Mouse (Mus musculus) CH12.LX (cell line): ENCODE measurements around the gene Luc7l. TPM values are rescaled to one million over a fixed set of nuclear protein-coding genes. Genes with fewer than 3 reads are reported as not detected.
A peak's percentile ranks its signal among the peaks of the same experiment; 100 is the strongest.
"Not testable (repeated sequence)": the region's sequence is repeated elsewhere in the genome, so short reads cannot be mapped to it uniquely, and the experiment has no call there.

Experiments
- DNase-seq: peaks from one replicate; pipeline ENCODE4 v3.0.0-alpha.2; 2013; ENCODE audit errors: extremely low read depth
- H3K27ac ChIP-seq: 2 replicates; pipeline ENCODE4 v1.5.1; 2012; ENCODE audit warnings: low read depth, mild to moderate bottlenecking, control low read depth, moderate library complexity; ENCODE audit not compliant: insufficient read depth
- H3K27me3 ChIP-seq: replicated peaks from 2 replicates; pipeline ENCODE3; 2012; ENCODE audit warnings: inconsistent platforms
- H3K36me3 ChIP-seq, 2 experiments: replicated peaks in 1 of 2; 2 replicates each; pipeline versions ENCODE3 to v1.6.1; 2012; ENCODE audit warnings: inconsistent platforms in 1 of 2, low read length in 1 of 2, mild to moderate bottlenecking in 1 of 2, mixed read lengths in 1 of 2, moderate library complexity in 1 of 2; ENCODE audit not compliant: control insufficient read depth in 1 of 2, insufficient read depth in 1 of 2
- H3K4me1 ChIP-seq, 2 experiments: 2 replicates each; pipeline ENCODE4 v1.6.1; 2012; ENCODE audit warnings: inconsistent platforms in 1 of 2, moderate library complexity in 1 of 2; ENCODE audit not compliant: insufficient read depth in 2 of 2, control insufficient read depth in 1 of 2
- H3K4me2 ChIP-seq: 2 replicates; pipeline ENCODE4 v1.6.1; 2012; ENCODE audit warnings: low read depth, mild to moderate bottlenecking, control low read depth; ENCODE audit not compliant: poor library complexity, insufficient read depth, severe bottlenecking
- H3K4me3 ChIP-seq, 3 experiments: fragments of 150-350 bp in 1 of 3; sonication (generic) in 1 of 3; replicated peaks in 1 of 3; 2 replicates each; pipeline versions ENCODE3 to v1.5.1; 2011 to 2012; ENCODE audit warnings: low read depth in 2 of 3, low read length in 2 of 3, mild to moderate bottlenecking in 2 of 3, moderate library complexity in 2 of 3, control low read depth in 1 of 3, improper control_type of control experiment in 1 of 3, inconsistent platforms in 1 of 3, mixed read lengths in 1 of 3; ENCODE audit not compliant: poor library complexity in 1 of 3
- H3K79me2 ChIP-seq: replicated peaks from 2 replicates; pipeline ENCODE4 v1.6.1; 2012; ENCODE audit warnings: mild to moderate bottlenecking, moderate library complexity; ENCODE audit not compliant: control insufficient read depth, poor library complexity, insufficient read depth, severe bottlenecking; ENCODE audit errors: extremely low read depth
- H3K9ac ChIP-seq: 2 replicates; pipeline ENCODE4 v1.6.1; 2012; ENCODE audit warnings: low read depth, mild to moderate bottlenecking, control low read depth, moderate library complexity; ENCODE audit not compliant: insufficient read depth
- H3K9me3 ChIP-seq: replicated peaks from 2 replicates; pipeline ENCODE3; 2012; ENCODE audit warnings: low read length, inconsistent platforms, mixed read lengths
- CTCF ChIP-seq, 2 experiments: IDR thresholded peaks in 1 of 2; conservative IDR thresholded peaks in 1 of 2; 2 replicates each; pipeline ENCODE4 v1.5.1; 2011 to 2012; ENCODE audit warnings: low read depth in 2 of 2, low read length in 2 of 2, improper control_type of control experiment in 1 of 2, inconsistent platforms in 1 of 2, mild to moderate bottlenecking in 1 of 2, moderate library complexity in 1 of 2
- E2F4 ChIP-seq: IDR thresholded peaks from 2 replicates; pipeline ENCODE4 v1.6.1; 2011; ENCODE audit warnings: low read depth, low read length, improper control_type of control experiment; ENCODE audit not compliant: insufficient replicate concordance
- EP300 ChIP-seq: IDR thresholded peaks from 2 replicates; pipeline ENCODE4 v1.6.1; 2011; ENCODE audit warnings: low read length, improper control_type of control experiment
- IRF4 ChIP-seq: IDR thresholded peaks from 2 replicates; pipeline ENCODE4 v1.6.1; 2014; ENCODE audit warnings: low read depth, mild to moderate bottlenecking, inconsistent platforms, low read length, improper control_type of control experiment
- MAFK ChIP-seq: IDR thresholded peaks from 2 replicates; pipeline ENCODE4 v1.6.1; 2011; ENCODE audit warnings: low read length, improper control_type of control experiment; ENCODE audit not compliant: insufficient replicate concordance
- POLR2A ChIP-seq: IDR thresholded peaks from 2 replicates; pipeline ENCODE4 v1.6.1; 2011; ENCODE audit warnings: low read depth, mild to moderate bottlenecking, improper control_type of control experiment, low read length
- RAD21 ChIP-seq: IDR thresholded peaks from 2 replicates; pipeline ENCODE4 v1.6.1; 2011; ENCODE audit warnings: low read depth, mild to moderate bottlenecking, low read length, improper control_type of control experiment, moderate library complexity
- RCOR1 ChIP-seq: conservative IDR thresholded peaks from 2 replicates; pipeline ENCODE4 v1.6.1; 2012; ENCODE audit warnings: low read depth, mild to moderate bottlenecking, inconsistent platforms, low read length, improper control_type of control experiment
- SMC3 ChIP-seq: IDR thresholded peaks from 2 replicates; pipeline ENCODE4 v1.6.1; 2011; ENCODE audit warnings: low read depth, low read length, improper control_type of control experiment
- TBP ChIP-seq: conservative IDR thresholded peaks from 2 replicates; pipeline ENCODE4 v1.6.1; 2011; ENCODE audit warnings: low read depth, low read length, improper control_type of control experiment
- USF1 ChIP-seq: IDR thresholded peaks from 2 replicates; pipeline ENCODE4 v1.6.1; 2014; ENCODE audit warnings: low read depth, mild to moderate bottlenecking, inconsistent platforms, low read length, improper control_type of control experiment
- dilution Hi-C: fragments of 300-500 bp; cut with MboI; formaldehyde crosslinking; loops from 2 replicates; pipeline ENCODE4 v1.14.3; 2020; ENCODE audit warnings: low sequenced_read_pairs; ENCODE audit not compliant: extremely low pct_unique_long_range_greater_than_20kb, extremely low pct_ligation_motif_present
- in situ Hi-C: fragments of 300-500 bp; cut with MboI; formaldehyde crosslinking; loops from 3 replicates; pipeline ENCODE4 v1.14.3; 2019; ENCODE audit warnings: low sequenced_read_pairs, low pct_ligation_motif_present, low pct_unique_long_range_greater_than_20kb, mixed read lengths
- polyA plus RNA-seq: library from polyadenylated mRNA; unstranded; fragments of >175 nt; gene quantifications from 2 replicates; pipeline ENCODE4 v1.2.1, GENCODE M21; 2012; ENCODE audit warnings: low read depth; ENCODE audit not compliant: insufficient read length
- total RNA-seq, 2 experiments: library from RNA; depleted of rRNA; stranded (reverse); fragments of 300-350 nt in 1 of 2; fragments of >200 nt in 1 of 2; gene quantifications; 2 replicates each; pipeline ENCODE4 v1.2.3; 2012 to 2014

Gene Luc7l
- total and polyA plus RNA-seq, 3 experiments: 46.1 to 70.2 (median 68.6) TPM

GRCm38 (mm10) chr17:26276711-26277110, 24.0 kb downstream of the Luc7l start:
- no peak overlapping the region for H3K9ac ChIP-seq
- in situ Hi-C loops: loop anchor here (25.0 kb wide), 1 partner anchor 361 kb away; no protein-coding TSS in a partner anchor
- no peak overlapping the region for H3K27ac ChIP-seq
- H3K4me1 ChIP-seq: peaks cover 0 to 17% of the 10 kb centered on the region in 2 experiments; a peak in 2 of 4 replicates
- no peak overlapping the region for H3K4me2 ChIP-seq
- DNase-seq: peak; percentile 47
- no peak overlapping the region for H3K4me3 ChIP-seq
- H3K36me3 ChIP-seq: peaks cover 48 to 80% of the 10 kb centered on the region in 2 experiments
- peaks cover 2% of the 10 kb centered on the region for H3K79me2 ChIP-seq
- TF ChIP-seq RAD21 (peak; percentile 38), E2F4 (no peak), CTCF (conservative IDR thresholded peaks at IDR 0.05 in 1 of 2, IDR thresholded peaks at IDR 0.05 in 1 of 2; ENCODE audit: low read depth in 2 of 2, low read length in 2 of 2) (peak; percentile 53 to 62), SMC3 (0 out of 2 replicates have a peak, but pooled peaks have one; percentile 8), IRF4 (no peak)
- dilution Hi-C loops: no loop called here
- no peaks in the 10 kb centered on the region for H3K27me3 ChIP-seq
- no peaks in the 10 kb centered on the region for H3K9me3 ChIP-seq

GRCm38 (mm10) chr17:26286199-26286955, 33.7 kb downstream of the Luc7l start:
- in situ Hi-C loops: loop anchor here (25.0 kb wide), 1 partner anchor 351 kb away; no protein-coding TSS in a partner anchor

GRCm38 (mm10) chr17:26289475-26289874, 36.8 kb downstream of the Luc7l start:
- H3K4me2 ChIP-seq: no peak overlapping the region
- peaks cover 5% of the 10 kb centered on the region for H3K9me3 ChIP-seq
- no peak overlapping the region for H3K27ac ChIP-seq
- in situ Hi-C loops (loop anchor here (25.0 kb wide), 1 partner anchor 348 kb away; no protein-coding TSS in a partner anchor), dilution Hi-C loops (no loop called here)
- H3K27me3 ChIP-seq: no peaks in the 10 kb centered on the region
- H3K36me3 ChIP-seq: peaks cover 41 to 66% of the 10 kb centered on the region in 2 experiments
- H3K4me1 ChIP-seq: no peaks in the 10 kb centered on the region
- no peak for DNase-seq
- no peak overlapping the region for H3K4me3 ChIP-seq
- no peak overlapping the region for H3K9ac ChIP-seq
- TF ChIP-seq EP300 (no peak), TBP (no peak), USF1 (no peak), RCOR1 (no peak), RAD21 (no peak)
- no peaks in the 10 kb centered on the region for H3K79me2 ChIP-seq

More at GRCm38 (mm10) chr17:26286199-26286955, 33.7 kb downstream of the Luc7l start:
- dilution Hi-C loops: no loop called here
- no peak for DNase-seq
- Histone ChIP-seq H3K9me3 (peaks cover under 1% of the 10 kb centered on the region), H3K36me3 (peaks cover 69 to 92% of the 10 kb centered on the region in 2 experiments), H3K4me1 (no peaks in the 10 kb centered on the region), H3K27ac (no peak overlapping the region), H3K27me3 (no peaks in the 10 kb centered on the region), H3K4me3 (no peak overlapping the region), H3K4me2 (no peak overlapping the region), H3K9ac (no peak overlapping the region), H3K79me2 (no peaks in the 10 kb centered on the region)
- TF ChIP-seq POLR2A: peak; percentile 24; the same call in 1 of the 2 replicates
- TF ChIP-seq MAFK: no peak

GRCm38 (mm10) chr17:26298318-26298717, 45.6 kb downstream of the Luc7l start:
- H3K36me3 ChIP-seq, H3K79me2 ChIP-seq, H3K4me1 ChIP-seq, dilution Hi-C loops, H3K9ac ChIP-seq, H3K27ac ChIP-seq, DNase-seq, H3K4me2 ChIP-seq, H3K4me3 ChIP-seq, H3K9me3 ChIP-seq: not testable (repeated sequence)
- in situ Hi-C loops: loop anchor here (25.0 kb wide), 1 partner anchor 339 kb away; no protein-coding TSS in a partner anchor
- peaks cover 26% of the 10 kb centered on the region for H3K27me3 ChIP-seq
